Mouse (Mus musculus) liver, adult 2 months (tissue): ENCODE measurements around the gene Zfp65. TPM values are rescaled to one million over a fixed set of nuclear protein-coding genes. Genes with fewer than 3 reads are reported as not detected.

Experiments used
- DNase-seq: peaks from one replicate; pipeline ENCODE4 v3.0.0-alpha.2; 2011; ENCODE audit warnings: low read depth, low spot score; ENCODE audit errors: extremely low read depth
- H3K27ac ChIP-seq: fragments of 200-500 bp; replicated peaks from 2 replicates; pipeline ENCODE4 v1.5.1; 2012; ENCODE audit warnings: low read depth, mild to moderate bottlenecking, control low read depth, inconsistent platforms, low read length; ENCODE audit not compliant: insufficient read depth
- H3K27me3 ChIP-seq: fragments of 200-500 bp; 2 replicates; pipeline ENCODE4 v1.6.1; 2012; ENCODE audit warnings: mild to moderate bottlenecking, moderate library complexity, low read length, inconsistent platforms; ENCODE audit not compliant: control insufficient read depth, insufficient read depth
- H3K36me3 ChIP-seq: fragments of 200-500 bp; 2 replicates; pipeline ENCODE4 v1.6.1; 2012; ENCODE audit warnings: low read length, inconsistent platforms; ENCODE audit not compliant: control insufficient read depth, insufficient read depth
- H3K4me1 ChIP-seq: fragments of 200-500 bp; 2 replicates; pipeline ENCODE4 v1.6.1; 2011; ENCODE audit warnings: low read length; ENCODE audit not compliant: control insufficient read depth, insufficient read depth
- H3K4me3 ChIP-seq: fragments of 200-500 bp; 2 replicates; pipeline ENCODE4 v1.5.1; 2011; ENCODE audit warnings: low read depth, mild to moderate bottlenecking, control low read depth, low read length, moderate library complexity; ENCODE audit not compliant: insufficient read depth
- H3K79me2 ChIP-seq: fragments of 200-500 bp; 2 replicates; pipeline ENCODE4 v1.6.1; 2012; ENCODE audit warnings: inconsistent platforms, mild to moderate bottlenecking, low read length, moderate library complexity; ENCODE audit not compliant: control insufficient read depth, insufficient read depth
- H3K9ac ChIP-seq: fragments of 200-500 bp; 2 replicates; pipeline ENCODE4 v1.6.1; 2012; ENCODE audit warnings: low read depth, mild to moderate bottlenecking, control low read depth, inconsistent platforms, low read length
- CTCF ChIP-seq: fragments of 200-500 bp; IDR thresholded peaks from 2 replicates; pipeline ENCODE4 v1.5.1; 2011; ENCODE audit warnings: low read depth, low read length, control low read depth
- POLR2A ChIP-seq: fragments of 200-500 bp; IDR thresholded peaks from 2 replicates; pipeline ENCODE4 v1.6.1; 2011; ENCODE audit warnings: low read length, control low read depth; ENCODE audit not compliant: insufficient read depth; ENCODE audit errors: extremely low read depth
- WGBS: fragments of 180-500 bp; shearing (Covaris S2); methylation state at CpG from one replicate; pipeline ENCODE4 v1.1.7; 2018; 5-methylcytosine and 5-hydroxymethylcytosine counted together
- polyA plus RNA-seq: library from polyadenylated mRNA; depleted of rRNA; stranded (reverse); fragments of >200 nt; gene quantifications from 2 replicates; pipeline ENCODE4 v1.2.3, GENCODE M21; 2012; rRNA removed
- total RNA-seq: library from RNA; depleted of rRNA; stranded (reverse); fragments of >200 nt; gene quantifications from 2 replicates; pipeline ENCODE4 v1.2.3, GENCODE M21; 2014; rRNA removed

The Zfp65 gene
- total RNA-seq, result 7.2 and 8.5 TPM in 2 replicates
- polyA plus RNA-seq, result 0.46 and 0.65 TPM in 2 replicates

DNA sequence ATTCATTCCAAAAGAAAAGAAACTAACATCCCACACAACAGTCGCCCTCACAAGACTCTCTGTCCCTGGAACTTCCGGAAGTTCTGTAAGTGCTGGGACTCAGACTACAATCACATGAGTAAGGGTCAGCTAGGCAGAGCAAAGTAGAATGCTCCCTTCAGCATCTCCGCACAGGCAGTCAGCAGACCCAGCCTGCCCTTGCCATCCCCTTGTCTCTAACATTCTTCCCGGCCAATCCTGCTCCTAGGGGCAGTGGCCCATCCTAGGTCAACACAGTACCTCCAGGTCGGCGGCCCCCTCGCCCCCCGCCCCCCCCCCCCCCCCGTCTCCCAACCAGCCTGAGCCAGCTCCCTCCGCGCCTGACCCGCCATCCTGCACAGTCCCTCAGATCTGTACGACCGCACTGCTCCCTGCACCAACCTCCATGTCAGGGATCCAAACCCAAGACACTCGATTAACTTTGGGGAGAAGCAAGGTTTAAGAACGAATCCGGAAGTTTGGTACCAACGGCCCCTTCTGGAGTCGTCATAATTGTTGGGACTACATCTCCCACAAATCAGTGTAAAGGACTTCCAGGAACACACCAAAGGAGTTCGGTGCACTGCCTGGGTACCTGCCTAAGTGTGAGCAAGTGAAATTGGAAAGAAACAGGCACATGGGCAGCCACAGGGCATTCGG lies at the start of gene Zfp65:
TSS of gene Zfp65 (minus strand) at position 533 of the 678 bp plus-strand sequence.
- 2% methylated on average over 15 of the region's 21 CpGs for WGBS
- Histone ChIP-seq H3K27ac (no peak within 1 kb of the TSS), H3K9ac (peak within 1 kb of the TSS; percentile 66), H3K79me2 (peaks cover 3% of the 10 kb centered on the region; the same call in 1 of the 2 replicates), H3K36me3 (no peaks in the 10 kb centered on the region), H3K4me3 (peak within 1 kb of the TSS; percentile 77), H3K27me3 (no peaks in the 10 kb centered on the region), H3K4me1 (no peaks in the 10 kb centered on the region)
- peak; percentile 86 for DNase-seq
- no peak for TF ChIP-seq CTCF
- TF ChIP-seq POLR2A, result no peak

GRCm38 (mm10) chr13:67763031-67763768 lies 34.2 kb upstream of the Zfp65 start:
- TF ChIP-seq POLR2A, result no peak
- WGBS, result 77% methylated on average over 2 of the region's 2 CpGs
- no peaks in the 10 kb centered on the region for H3K4me1 ChIP-seq
- no peak overlapping the region for H3K4me3 ChIP-seq
- no peaks in the 10 kb centered on the region for H3K36me3 ChIP-seq
- no peaks in the 10 kb centered on the region for H3K27me3 ChIP-seq
- DNase-seq, result no peak
- no peaks in the 10 kb centered on the region for H3K79me2 ChIP-seq
- no peak overlapping the region for H3K27ac ChIP-seq
- H3K9ac ChIP-seq, result no peak overlapping the region

GRCm38 (mm10) chr13:67759966-67760365 lies 31.0 kb upstream of the Zfp65 start:
- Histone ChIP-seq H3K79me2 (no peaks in the 10 kb centered on the region), H3K4me1 (no peaks in the 10 kb centered on the region), H3K36me3 (no peaks in the 10 kb centered on the region), H3K27ac (no peak overlapping the region), H3K4me3 (no peak overlapping the region), H3K27me3 (no peaks in the 10 kb centered on the region), H3K9ac (no peak overlapping the region)
- 74% methylated on average over 1 of the region's 1 CpGs for WGBS
- no peak for DNase-seq
- no peak for TF ChIP-seq CTCF
- TF ChIP-seq POLR2A, result no peak

- Histone ChIP-seq H3K27ac (no peak overlapping the region), H3K36me3 (peaks cover 6% of the 10 kb centered on the region), H3K79me2 (no peaks in the 10 kb centered on the region), H3K4me3 (no peak overlapping the region), H3K9ac (no peak overlapping the region), H3K27me3 (no peaks in the 10 kb centered on the region), H3K4me1 (no peaks in the 10 kb centered on the region; the same call in 1 of the 2 replicates)
- 71% methylated on average over 6 of the region's 6 CpGs for WGBS
- TF ChIP-seq CTCF, result no peak
- no peak for TF ChIP-seq POLR2A
- no peak for DNase-seq
Observed at GRCm38 (mm10) chr13:67755761-67756160, 26.8 kb upstream of the Zfp65 start.

- WGBS, result 3% methylated on average over 24 of the region's 24 CpGs
- no peaks in the 10 kb centered on the region; the same call in 1 of the 2 replicates for H3K4me1 ChIP-seq
- peak within 1 kb of the TSS; percentile 73 for H3K4me3 ChIP-seq
- peak within 1 kb of the TSS; percentile 70 for H3K9ac ChIP-seq
- H3K79me2 ChIP-seq, result no peaks in the 10 kb centered on the region
- H3K36me3 ChIP-seq, result peaks cover 6% of the 10 kb centered on the region
- DNase-seq, result peak; percentile 85
- no peaks in the 10 kb centered on the region for H3K27me3 ChIP-seq
- TF ChIP-seq CTCF, result no peak
- no peak for TF ChIP-seq POLR2A
- H3K27ac ChIP-seq, result peak within 1 kb of the TSS; percentile 82
Observed at GRCm38 (mm10) chr13:67754333-67755306, 25.6 kb upstream of the Zfp65 start, which contains the start of gene Zfp85. Gene Zfp85, minus strand, starts transcription at chr13:67755228.
